Mouse (Mus musculus) E14TG2a.4 (cell line): ENCODE measurements at regions not wholly inside any gene's neighbourhood (a gene's known extent, or its start where the extent isn't known, plus 50 kb on each side); places are given as distances from the start of the nearest gene placed in this dataset.

Experiments
- CTCF ChIP-seq: conservative IDR thresholded peaks from 2 replicates; pipeline ENCODE4 v1.5.1; 2014; ENCODE audit warnings: low read length
- NANOG ChIP-seq: IDR thresholded peaks from 2 replicates; pipeline ENCODE4 v1.6.1; 2014; ENCODE audit warnings: borderline replicate concordance, low read length, mixed read lengths
- POU5F1 ChIP-seq: IDR thresholded peaks from 2 replicates; pipeline ENCODE4 v1.6.1; 2014; ENCODE audit warnings: low read length, borderline replicate concordance

- no peak for TF ChIP-seq CTCF
- no peak for TF ChIP-seq NANOG
- TF ChIP-seq POU5F1: no peak
These were observed 184.9 kb downstream of the Gm11361 start for GRCm38 (mm10) chr13:28442250-28442649.
